Mouse (Mus musculus) thymus, adult 2 months (tissue): Measurements from ENCODE around the gene R3hdm4. TPM values are rescaled to one million over a fixed set of nuclear protein-coding genes. Genes with fewer than 3 reads are reported as not detected.

Experiments used
- DNase-seq: peaks from one replicate; pipeline ENCODE4 v3.0.0; 2021
- H3K27ac ChIP-seq: fragments of 200-500 bp; 2 replicates; pipeline ENCODE4 v1.5.1; 2012; ENCODE audit warnings: low read length, control low read depth; ENCODE audit not compliant: control insufficient read depth, insufficient read depth
- H3K27me3 ChIP-seq: fragments of 200-500 bp; 2 replicates; pipeline ENCODE4 v1.6.1; 2012; ENCODE audit warnings: mild to moderate bottlenecking, low read length, moderate library complexity, mixed read lengths; ENCODE audit not compliant: control insufficient read depth, insufficient read depth
- H3K36me3 ChIP-seq: fragments of 200-500 bp; 2 replicates; pipeline ENCODE4 v1.6.1; 2012; ENCODE audit warnings: mild to moderate bottlenecking, low read length, moderate library complexity; ENCODE audit not compliant: control insufficient read depth, insufficient read depth
- H3K4me1 ChIP-seq: fragments of 200-500 bp; replicated peaks from 2 replicates; pipeline ENCODE4 v1.6.1; 2012; ENCODE audit warnings: low read length; ENCODE audit not compliant: control insufficient read depth, insufficient read depth
- H3K4me3 ChIP-seq: fragments of 200-500 bp; 2 replicates; pipeline ENCODE4 v1.5.1; 2012; ENCODE audit warnings: mild to moderate bottlenecking, low read length, control low read depth, moderate library complexity; ENCODE audit not compliant: control insufficient read depth, insufficient read depth
- CTCF ChIP-seq: fragments of 200-500 bp; IDR thresholded peaks from 2 replicates; pipeline ENCODE4 v1.5.1; 2012; ENCODE audit warnings: mild to moderate bottlenecking, control low read depth, low read length, moderate library complexity, borderline replicate concordance; ENCODE audit not compliant: control insufficient read depth, poor library complexity, insufficient read depth; ENCODE audit errors: extremely low read depth
- POLR2A ChIP-seq: fragments of 200-500 bp; IDR thresholded peaks from 2 replicates; pipeline ENCODE4 v1.6.1; 2012; ENCODE audit warnings: mild to moderate bottlenecking, low read length, control low read depth, moderate library complexity; ENCODE audit not compliant: control insufficient read depth, poor library complexity, insufficient read depth; ENCODE audit errors: extremely low read depth
- WGBS: fragments of 180-500 bp; shearing (Covaris S2); methylation state at CpG from one replicate; pipeline ENCODE4 v1.1.7; 2018; 5-methylcytosine and 5-hydroxymethylcytosine counted together
- polyA plus RNA-seq: library from polyadenylated mRNA; depleted of rRNA; stranded (reverse); fragments of >200 nt; gene quantifications from 2 replicates; pipeline ENCODE4 v1.2.3, GENCODE M21; 2012

The R3hdm4 gene
- polyA plus RNA-seq, 1 experiment: 279 TPM

DNA sequence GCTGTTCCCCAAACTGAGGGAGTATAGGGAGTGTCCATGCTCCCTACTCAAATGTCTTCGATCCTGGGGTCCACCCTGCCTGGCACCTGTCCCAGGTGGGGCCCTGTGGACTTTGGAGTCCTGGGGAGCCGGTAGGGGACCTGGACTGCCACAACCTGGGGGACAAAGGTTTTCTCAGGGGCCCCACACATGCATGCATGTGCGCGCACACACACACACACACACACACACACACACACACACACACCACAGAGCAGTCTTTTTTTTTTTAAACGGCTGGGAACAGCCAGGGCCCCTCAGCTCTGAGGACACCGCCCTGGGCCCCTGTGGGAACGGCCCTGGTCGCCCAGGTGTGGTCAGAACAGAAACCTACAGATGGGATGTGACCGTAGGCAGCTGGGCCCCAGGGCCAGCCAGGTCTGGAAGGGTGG, 22.5 kb upstream of the R3hdm4 start:
- Histone ChIP-seq H3K27me3 (no peaks in the 10 kb centered on the region), H3K4me3 (no peak overlapping the region), H3K27ac (no peak overlapping the region), H3K36me3 (no peaks in the 10 kb centered on the region), H3K4me1 (0 out of 2 replicates have a peak, but pooled peaks cover 2% of the 10 kb centered on the region)
- no peak for DNase-seq
- WGBS: 59% methylated on average over 7 of the region's 9 CpGs
- TF ChIP-seq POLR2A (no peak), CTCF (no peak)

DNA sequence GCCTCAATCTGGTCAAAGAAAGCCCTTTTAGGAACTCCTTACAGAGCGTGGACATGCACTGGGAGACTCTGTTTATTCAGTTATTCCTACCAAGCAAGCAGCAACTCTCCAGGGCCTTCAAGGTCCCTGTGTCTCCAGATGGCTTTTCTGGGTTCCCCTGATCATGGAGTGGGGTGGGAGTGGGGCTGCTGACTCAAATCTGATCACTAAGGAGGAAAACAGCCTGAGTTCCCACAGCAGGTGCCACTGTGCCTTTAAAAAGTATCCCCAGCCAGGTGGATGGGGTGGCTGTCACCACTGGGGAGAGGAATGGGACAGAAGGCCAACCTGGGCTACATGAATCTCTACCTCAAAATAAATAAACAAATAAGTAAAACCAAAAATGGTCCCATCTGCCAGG, 22.0 kb upstream of the R3hdm4 start:
- DNase-seq: no peak
- Histone ChIP-seq H3K4me1 (0 out of 2 replicates have a peak, but pooled peaks cover 2% of the 10 kb centered on the region), H3K4me3 (no peak overlapping the region), H3K27ac (no peak overlapping the region), H3K27me3 (no peaks in the 10 kb centered on the region), H3K36me3 (no peaks in the 10 kb centered on the region)
- WGBS: 97% methylated on average over 1 of the region's 1 CpGs
- no peak for TF ChIP-seq CTCF
- TF ChIP-seq POLR2A: no peak

DNA sequence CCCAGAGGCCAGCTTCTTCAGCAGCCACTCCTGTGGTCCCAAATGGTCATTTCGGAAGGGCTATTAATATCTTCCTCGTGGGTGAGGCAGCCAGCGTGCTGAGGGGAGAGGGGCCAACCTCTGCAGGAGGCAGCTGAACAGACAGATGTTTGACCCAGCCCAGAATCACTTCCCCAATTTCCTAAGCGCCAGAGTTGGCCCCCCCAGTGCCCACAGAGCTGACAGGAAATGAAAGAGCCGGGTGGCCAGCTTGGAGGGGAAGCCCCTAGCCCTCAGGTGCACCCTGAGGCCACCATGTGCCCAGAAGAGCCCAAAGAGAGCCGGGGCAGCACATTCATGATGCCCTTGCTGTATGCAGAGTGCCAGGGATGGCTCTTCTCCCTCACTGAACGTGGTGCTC, 19.7 kb upstream of the R3hdm4 start:
- no peak overlapping the region for H3K27ac ChIP-seq
- no peaks in the 10 kb centered on the region for H3K36me3 ChIP-seq
- no peak for DNase-seq
- H3K27me3 ChIP-seq: no peaks in the 10 kb centered on the region
- H3K4me1 ChIP-seq: peaks cover 16% of the 10 kb centered on the region
- TF ChIP-seq CTCF: no peak
- TF ChIP-seq POLR2A: no peak
- WGBS: 15% methylated on average over 7 of the region's 7 CpGs
- no peak overlapping the region for H3K4me3 ChIP-seq

DNA sequence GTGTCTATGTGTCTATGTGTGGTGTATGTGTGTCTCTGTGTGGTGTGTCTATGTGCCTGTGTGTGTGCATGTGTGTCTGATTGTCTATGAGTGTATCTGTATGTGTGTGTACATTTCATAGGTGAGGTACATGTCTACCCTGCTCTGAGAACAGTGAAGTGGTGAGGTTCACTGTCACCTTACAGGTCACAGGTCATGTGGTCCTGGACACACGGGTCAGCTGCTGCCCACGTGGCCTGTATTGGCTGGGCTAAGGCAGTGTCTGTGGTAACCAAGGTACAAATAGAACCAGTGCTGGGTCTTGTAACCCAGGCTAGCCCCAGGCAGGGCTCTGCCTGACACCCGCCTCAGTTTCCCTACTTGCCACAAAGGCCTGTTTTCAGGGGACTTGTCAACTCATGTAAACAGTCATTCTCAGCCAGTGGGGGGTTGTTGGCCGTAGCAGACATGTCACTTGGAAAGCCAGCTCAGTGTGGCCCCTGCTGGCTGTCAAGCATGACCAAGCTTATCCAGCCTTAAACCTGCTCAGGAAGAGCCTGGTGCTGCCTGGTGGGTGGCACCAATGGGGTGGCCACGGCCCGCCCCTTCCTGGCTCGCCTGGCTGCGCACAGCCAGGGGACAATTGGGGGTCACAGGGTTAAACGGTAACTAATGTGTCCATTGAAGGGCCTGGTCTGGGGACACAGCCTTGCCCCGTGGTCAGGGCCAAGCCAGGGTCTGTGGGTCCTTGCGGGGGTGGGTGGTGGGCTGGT, 16.9 kb upstream of the R3hdm4 start:
- no peak overlapping the region for H3K27ac ChIP-seq
- H3K36me3 ChIP-seq: no peaks in the 10 kb centered on the region
- WGBS: 67% methylated on average over 11 of the region's 11 CpGs
- DNase-seq: no peak
- no peak for TF ChIP-seq CTCF
- TF ChIP-seq POLR2A: no peak
- no peaks in the 10 kb centered on the region for H3K27me3 ChIP-seq
- H3K4me3 ChIP-seq: no peak overlapping the region
- H3K4me1 ChIP-seq: peaks cover 16% of the 10 kb centered on the region

DNA sequence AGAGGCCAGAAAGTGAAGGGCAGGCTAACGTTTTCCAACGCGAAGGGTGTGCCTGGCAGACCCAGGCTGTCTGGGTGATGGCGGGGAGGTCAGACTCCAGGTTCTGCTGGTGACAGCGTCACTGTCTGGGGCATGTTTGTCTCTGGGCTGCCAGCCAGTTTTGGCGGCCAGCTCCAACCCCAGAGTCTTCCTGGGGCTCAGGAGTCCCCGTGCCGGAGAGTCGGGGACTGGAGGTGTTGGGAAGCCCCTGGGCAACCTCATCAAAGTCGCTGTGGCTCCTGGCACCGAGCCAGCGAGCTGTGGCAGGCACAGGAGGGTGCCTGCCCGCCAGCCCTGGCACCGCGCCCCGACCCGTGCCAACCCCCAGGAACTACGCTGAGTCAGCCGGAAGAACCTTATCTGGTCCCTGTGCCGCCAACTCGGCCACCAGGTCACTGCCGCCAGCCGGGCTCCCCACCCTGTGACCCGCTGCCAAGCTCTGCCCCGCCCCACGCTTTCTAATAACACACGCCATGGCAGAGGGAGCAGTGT, 16.0 kb upstream of the R3hdm4 start:
- TF ChIP-seq POLR2A (no peak), CTCF (no peak)
- H3K27ac ChIP-seq: no peak overlapping the region
- no peaks in the 10 kb centered on the region for H3K27me3 ChIP-seq
- no peak overlapping the region for H3K4me3 ChIP-seq
- H3K36me3 ChIP-seq: no peaks in the 10 kb centered on the region
- peaks cover 16% of the 10 kb centered on the region for H3K4me1 ChIP-seq
- peak; percentile 58 for DNase-seq
- 2% methylated on average over 27 of the region's 27 CpGs for WGBS

DNA sequence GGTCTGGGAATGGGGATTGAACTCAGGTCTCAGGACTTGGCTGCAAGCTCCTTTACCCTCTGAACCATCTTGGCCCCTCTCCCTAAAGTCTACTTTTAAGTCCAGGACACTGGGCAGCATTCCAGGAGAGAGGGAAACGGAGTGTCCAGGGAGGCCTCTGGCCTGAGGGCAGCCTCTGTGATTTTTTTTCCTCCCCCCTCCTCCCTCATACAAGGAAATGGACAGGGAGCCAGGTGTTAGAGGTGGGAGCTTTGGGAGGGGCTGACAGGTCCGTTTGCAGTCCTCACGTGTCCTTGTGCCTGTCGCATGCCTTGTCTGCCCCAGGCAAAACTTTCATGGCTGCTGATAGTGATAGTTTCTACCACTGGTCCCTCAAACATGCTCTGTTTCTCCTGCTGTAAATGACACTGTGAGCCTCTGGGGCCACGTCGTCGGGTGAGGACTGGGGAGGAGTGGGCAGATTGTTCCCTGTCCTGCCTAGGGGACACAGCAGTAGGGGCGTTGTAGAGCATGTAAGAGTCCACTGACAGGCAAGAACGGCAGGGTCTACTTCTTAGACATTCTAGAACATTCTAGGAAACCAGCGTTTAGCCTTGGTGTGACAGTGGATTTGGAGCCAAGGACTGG, 15.4 kb upstream of the R3hdm4 start:
- Histone ChIP-seq H3K4me1 (peaks cover 16% of the 10 kb centered on the region), H3K36me3 (no peaks in the 10 kb centered on the region), H3K27me3 (no peaks in the 10 kb centered on the region), H3K27ac (no peak overlapping the region), H3K4me3 (no peak overlapping the region)
- TF ChIP-seq POLR2A (no peak), CTCF (no peak)
- DNase-seq: no peak
- WGBS: 25% methylated on average over 10 of the region's 10 CpGs
